Mouse (Mus musculus): Measurements from ENCODE around the gene Dlg2. TPM values are rescaled to one million over a fixed set of nuclear protein-coding genes. Genes with fewer than 3 reads are reported as not detected.

Gene Dlg2
- polyA plus RNA-seq, 1 experiment from 2014 or later: 14.2 TPM

DNA sequence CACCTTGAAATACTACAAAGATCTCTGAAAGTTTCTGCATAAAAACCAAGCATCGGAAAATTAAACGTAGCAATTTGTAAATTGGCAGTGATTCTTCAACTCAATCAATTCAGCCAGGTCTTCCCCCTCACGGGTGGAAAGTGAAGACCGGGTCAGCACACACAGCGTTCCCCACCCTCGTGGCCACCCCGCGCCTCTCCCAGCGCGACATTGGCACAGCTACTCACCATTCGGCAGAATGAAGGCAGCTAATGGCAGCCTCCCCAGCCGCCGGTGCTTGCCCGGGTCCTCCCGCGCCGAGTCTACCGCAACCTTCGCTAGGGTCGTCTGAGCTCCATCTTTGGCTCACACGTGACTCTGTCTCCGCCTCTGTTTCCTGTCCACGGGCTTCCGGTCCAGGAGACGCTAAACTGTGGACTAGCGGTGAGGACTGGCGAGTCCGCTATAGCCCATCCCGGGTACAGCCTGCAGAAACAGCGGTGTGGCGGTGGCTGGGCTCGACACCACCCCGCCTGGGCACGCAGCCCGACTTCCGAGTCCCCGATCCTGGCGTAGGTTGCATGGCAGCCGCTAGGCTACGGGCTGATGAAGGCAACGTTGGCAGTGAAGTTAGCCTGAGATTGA is 19.5 kb upstream of the Dlg2 start, which contains the start of gene Tmem126a:
TSS of gene Tmem126a (minus strand) at position 385 of the 624 bp plus-strand sequence.
- peaks cover 12% of the 10 kb centered on the region for H3K4me1 ChIP-seq (replicated peaks)
- peak within 1 kb of the TSS; percentile 95 for H3K27ac ChIP-seq (ENCODE audit: poor library complexity, severe bottlenecking)
- peak within 1 kb of the TSS; percentile 83 for H3K4me3 ChIP-seq
- peak within 1 kb of the TSS; percentile 89 for H3K9ac ChIP-seq
- H3K27me3 ChIP-seq (replicated peaks): 0 out of 2 replicates have a peak, but pooled peaks cover 5% of the 10 kb centered on the region
- H3K36me3 ChIP-seq: peaks cover 17% of the 10 kb centered on the region
- peak; percentile 96 for ATAC-seq (ENCODE audit: insufficient number of reproducible peaks, low FRiP score)
- WGBS: under 1% methylated on average over 41 of the region's 41 CpGs
- no peaks in the 10 kb centered on the region for H3K9me3 ChIP-seq (replicated peaks)
- peak within 1 kb of the TSS; percentile 69 for H3K4me2 ChIP-seq

DNA sequence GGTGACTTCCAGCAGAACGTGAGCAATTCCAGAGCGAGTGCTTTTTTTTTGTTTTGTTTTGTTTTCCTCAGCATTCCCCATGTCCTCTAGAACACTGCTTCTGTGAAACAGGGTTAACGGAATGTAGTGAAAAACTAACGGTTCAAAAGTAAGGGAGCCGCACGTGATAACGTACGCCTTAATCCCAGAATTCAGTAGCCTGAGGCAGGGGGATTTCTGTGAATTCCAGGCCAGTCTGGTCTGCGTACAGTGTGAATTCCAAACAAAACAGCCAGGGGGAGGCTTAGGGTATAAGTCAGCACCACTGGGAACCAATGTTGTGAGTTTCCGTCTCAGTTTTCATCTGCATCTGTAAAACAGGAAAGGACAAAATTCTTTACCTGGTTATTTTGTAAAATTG is 19.0 kb upstream of the Dlg2 start:
- ATAC-seq (ENCODE audit: insufficient number of reproducible peaks, low FRiP score): peak; percentile 48; the same call in 1 of the 2 replicates
- Histone ChIP-seq H3K9ac (peak overlapping the region; percentile 89), H3K4me1 (replicated peaks) (peaks cover 12% of the 10 kb centered on the region), H3K4me3 (peak overlapping the region; percentile 83), H3K9me3 (replicated peaks) (no peaks in the 10 kb centered on the region), H3K27ac (ENCODE audit: poor library complexity, severe bottlenecking) (peak overlapping the region; percentile 95), H3K4me2 (peak overlapping the region; percentile 69), H3K36me3 (peaks cover 12% of the 10 kb centered on the region), H3K27me3 (replicated peaks) (0 out of 2 replicates have a peak, but pooled peaks cover 5% of the 10 kb centered on the region)
- 13% methylated on average over 10 of the region's 10 CpGs for WGBS

GRCm38 (mm10) chr7:90460330-90460729 is 16.1 kb upstream of the Dlg2 start:
- no peak for ATAC-seq (ENCODE audit: insufficient number of reproducible peaks, low FRiP score)
- no peaks in the 10 kb centered on the region for H3K9me3 ChIP-seq (replicated peaks)
- no peak overlapping the region for H3K4me3 ChIP-seq
- peaks cover 12% of the 10 kb centered on the region for H3K4me1 ChIP-seq (replicated peaks)
- WGBS: 29% methylated on average over 10 of the region's 10 CpGs
- H3K9ac ChIP-seq: no peak overlapping the region
- H3K36me3 ChIP-seq: no peaks in the 10 kb centered on the region
- H3K4me2 ChIP-seq: no peak overlapping the region
- 0 out of 2 replicates have a peak, but pooled peaks cover 5% of the 10 kb centered on the region for H3K27me3 ChIP-seq (replicated peaks)
- no peak overlapping the region for H3K27ac ChIP-seq (ENCODE audit: poor library complexity, severe bottlenecking)

DNA sequence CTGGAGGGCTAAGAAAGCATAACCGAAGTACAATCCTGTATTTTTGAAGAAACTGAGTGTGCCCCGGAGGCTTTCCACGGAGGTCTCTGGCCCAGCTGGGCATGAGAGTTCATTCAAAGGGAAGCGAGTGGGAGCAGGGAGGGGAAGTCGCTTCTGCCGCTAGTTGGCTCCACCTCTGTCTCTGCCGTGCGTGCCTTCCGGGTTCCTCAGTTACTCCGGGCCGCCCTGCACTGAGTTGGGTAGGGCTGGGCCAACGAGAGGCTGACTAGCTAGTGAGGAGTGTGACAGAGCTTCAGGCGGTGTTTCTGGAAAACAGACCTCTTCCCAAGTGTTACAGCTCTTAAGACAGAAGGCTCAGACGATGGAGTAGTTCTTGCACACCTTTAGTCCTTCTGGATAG is 15.5 kb upstream of the Dlg2 start:
- no peak overlapping the region for H3K9ac ChIP-seq
- WGBS: 19% methylated on average over 14 of the region's 14 CpGs
- no peak for ATAC-seq (ENCODE audit: insufficient number of reproducible peaks, low FRiP score)
- H3K4me3 ChIP-seq: no peak overlapping the region; the same call in 1 of the 2 replicates
- H3K27me3 ChIP-seq (replicated peaks): 0 out of 2 replicates have a peak, but pooled peaks cover 5% of the 10 kb centered on the region
- H3K27ac ChIP-seq (ENCODE audit: poor library complexity, severe bottlenecking): no peak overlapping the region
- peak overlapping the region; percentile 39 for H3K4me2 ChIP-seq
- H3K4me1 ChIP-seq (replicated peaks): peaks cover 8% of the 10 kb centered on the region
- H3K9me3 ChIP-seq (replicated peaks): no peaks in the 10 kb centered on the region
- H3K36me3 ChIP-seq: no peaks in the 10 kb centered on the region

DNA sequence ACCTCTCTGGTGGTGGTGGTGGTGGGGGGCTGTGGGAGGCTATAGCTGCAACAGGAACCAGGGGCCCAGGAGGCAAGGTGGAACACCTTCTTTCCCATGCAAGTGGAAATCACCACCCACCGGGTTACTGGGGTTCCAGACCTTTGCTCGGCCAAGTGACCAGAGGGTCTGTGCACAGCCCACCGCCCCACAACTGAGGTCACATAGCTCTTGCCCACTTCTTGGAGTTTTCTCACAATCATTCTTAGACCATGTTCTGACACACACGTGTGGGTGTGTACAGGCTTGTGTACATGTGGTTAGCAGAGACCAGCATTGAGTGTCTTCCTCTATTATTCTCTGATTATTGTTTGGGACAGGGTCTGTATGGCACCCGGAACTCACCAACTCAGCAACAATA is 15.0 kb upstream of the Dlg2 start:
- 0 out of 2 replicates have a peak, but pooled peaks cover 5% of the 10 kb centered on the region for H3K4me1 ChIP-seq (replicated peaks)
- no peak overlapping the region for H3K9ac ChIP-seq
- H3K27me3 ChIP-seq (replicated peaks): 0 out of 2 replicates have a peak, but pooled peaks cover 5% of the 10 kb centered on the region
- H3K36me3 ChIP-seq: no peaks in the 10 kb centered on the region
- no peak for ATAC-seq (ENCODE audit: insufficient number of reproducible peaks, low FRiP score)
- H3K9me3 ChIP-seq (replicated peaks): no peaks in the 10 kb centered on the region
- no peak overlapping the region; the same call in 1 of the 2 replicates for H3K4me3 ChIP-seq
- no peak overlapping the region for H3K27ac ChIP-seq (ENCODE audit: poor library complexity, severe bottlenecking)
- whole genome bisulfite sequencing: 86% methylated on average over 5 of the region's 5 CpGs
- no peak overlapping the region for H3K4me2 ChIP-seq

DNA sequence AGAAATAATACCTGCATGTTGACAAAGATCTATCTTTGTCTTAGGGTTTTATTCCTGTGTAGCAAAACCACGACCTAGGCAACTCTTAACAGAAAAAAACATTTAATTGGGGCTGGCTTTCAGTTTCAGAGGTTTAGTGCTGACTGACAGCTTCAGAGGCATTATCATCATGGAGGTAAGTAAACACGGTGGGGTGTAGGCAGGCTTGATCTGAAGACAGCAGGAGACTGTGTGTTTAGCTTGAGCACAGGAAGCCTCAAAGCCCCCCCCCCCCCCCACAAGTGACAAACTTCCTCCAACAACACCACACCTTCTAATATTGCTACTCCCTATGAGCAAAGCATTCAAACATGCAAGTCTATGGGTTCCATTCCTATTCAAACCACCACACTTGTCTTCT is 3.0 kb upstream of the Dlg2 start:
- H3K9ac ChIP-seq: no peak overlapping the region
- H3K27ac ChIP-seq (ENCODE audit: poor library complexity, severe bottlenecking): no peak overlapping the region
- H3K9me3 ChIP-seq (replicated peaks): no peaks in the 10 kb centered on the region
- 0 out of 2 replicates have a peak, but pooled peaks cover 2% of the 10 kb centered on the region for H3K27me3 ChIP-seq (replicated peaks)
- no peak overlapping the region for H3K4me3 ChIP-seq
- ATAC-seq (ENCODE audit: insufficient number of reproducible peaks, low FRiP score): no peak
- peaks cover 8% of the 10 kb centered on the region for H3K4me1 ChIP-seq (replicated peaks)
- no peak overlapping the region for H3K4me2 ChIP-seq
- 52% methylated on average over 2 of the region's 2 CpGs for WGBS
- H3K36me3 ChIP-seq: peaks cover 20% of the 10 kb centered on the region

- under 1% methylated on average over 36 of the region's 36 CpGs for WGBS
- ATAC-seq (ENCODE audit: insufficient number of reproducible peaks, low FRiP score): peak; percentile 100
- Histone ChIP-seq H3K27ac (ENCODE audit: poor library complexity, severe bottlenecking) (peak within 1 kb of the TSS; percentile 41; the same call in 1 of the 2 replicates), H3K27me3 (replicated peaks) (0 out of 2 replicates have a peak, but pooled peaks cover 2% of the 10 kb centered on the region), H3K4me1 (replicated peaks) (peaks cover 8% of the 10 kb centered on the region), H3K4me2 (peak within 1 kb of the TSS; percentile 94), H3K4me3 (peak within 1 kb of the TSS; percentile 69), H3K36me3 (peaks cover 5% of the 10 kb centered on the region), H3K9ac (peak within 1 kb of the TSS; percentile 75), H3K9me3 (replicated peaks) (no peaks in the 10 kb centered on the region)
Observed at GRCm38 (mm10) chr7:90475793-90476312, 619 bp upstream of the Dlg2 start, which contains the start of gene Tmem126b. Tmem126b (minus strand) TSS chr7:90476001.

DNA sequence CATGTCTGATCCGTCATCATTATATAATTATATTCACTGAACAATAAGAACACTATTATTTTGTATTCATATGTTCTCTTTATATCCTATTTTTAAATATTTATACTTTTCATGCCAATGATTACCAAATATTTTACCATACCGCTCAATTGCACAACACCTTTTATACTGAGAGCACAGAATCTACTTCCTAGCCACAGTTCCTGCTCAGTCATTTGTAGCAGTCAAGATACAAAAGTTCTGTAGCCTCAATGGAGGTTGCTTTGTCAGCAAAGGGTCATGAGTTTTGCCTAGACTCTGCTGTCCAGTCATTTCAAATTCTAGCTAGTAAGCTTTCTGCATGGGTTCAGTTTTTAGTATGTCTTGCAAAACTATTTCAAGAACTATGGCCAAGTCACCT is 6.1 kb downstream of the Dlg2 start:
- Histone ChIP-seq H3K9me3 (replicated peaks) (no peaks in the 10 kb centered on the region), H3K27me3 (replicated peaks) (0 out of 2 replicates have a peak, but pooled peaks cover 1% of the 10 kb centered on the region), H3K4me3 (no peak overlapping the region), H3K4me2 (no peak overlapping the region), H3K27ac (ENCODE audit: poor library complexity, severe bottlenecking) (no peak overlapping the region), H3K4me1 (replicated peaks) (no peaks in the 10 kb centered on the region), H3K9ac (no peak overlapping the region), H3K36me3 (no peaks in the 10 kb centered on the region)
- 79% methylated on average over 2 of the region's 2 CpGs for WGBS
- ATAC-seq (ENCODE audit: insufficient number of reproducible peaks, low FRiP score): no peak

DNA sequence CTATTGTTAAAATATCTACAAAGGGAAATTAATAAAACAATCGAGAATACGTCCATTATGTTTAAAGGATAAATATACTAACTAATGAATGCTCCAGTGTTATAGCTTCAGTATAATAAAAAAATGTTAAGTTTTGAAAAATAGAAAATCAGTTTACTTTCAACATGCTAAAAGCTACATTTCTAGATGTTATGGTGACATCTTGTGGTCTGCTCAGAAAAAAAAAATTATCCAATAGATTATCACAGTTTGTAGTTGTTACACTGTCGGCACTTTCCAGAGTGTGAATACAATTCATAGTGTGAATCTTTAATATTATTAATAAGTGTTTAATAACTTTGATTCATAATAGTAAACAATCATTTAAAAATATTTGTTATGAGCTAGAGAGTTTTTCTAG is 31.7 kb downstream of the Dlg2 start:
- ATAC-seq (ENCODE audit: insufficient number of reproducible peaks, low FRiP score): no peak

GRCm38 (mm10) chr7:90512293-90512692 is 35.8 kb downstream of the Dlg2 start:
- H3K4me2 ChIP-seq: no peak overlapping the region
- H3K27ac ChIP-seq (ENCODE audit: poor library complexity, severe bottlenecking): no peak overlapping the region
- no peaks in the 10 kb centered on the region for H3K36me3 ChIP-seq
- no peaks in the 10 kb centered on the region for H3K4me1 ChIP-seq (replicated peaks)
- no peak overlapping the region for H3K4me3 ChIP-seq
- no peaks in the 10 kb centered on the region for H3K27me3 ChIP-seq (replicated peaks)
- ATAC-seq (ENCODE audit: insufficient number of reproducible peaks, low FRiP score): no peak
- no peak overlapping the region for H3K9ac ChIP-seq
- no peaks in the 10 kb centered on the region for H3K9me3 ChIP-seq (replicated peaks)

More for the DNA sequence above, 31.7 kb downstream of the Dlg2 start:
- H3K9ac ChIP-seq: no peak overlapping the region
- no peaks in the 10 kb centered on the region for H3K9me3 ChIP-seq (replicated peaks)
- no peaks in the 10 kb centered on the region for H3K4me1 ChIP-seq (replicated peaks)
- H3K36me3 ChIP-seq: no peaks in the 10 kb centered on the region
- 62% methylated on average over 3 of the region's 3 CpGs for WGBS
- H3K4me2 ChIP-seq: no peak overlapping the region
- no peaks in the 10 kb centered on the region for H3K27me3 ChIP-seq (replicated peaks)
- no peak overlapping the region for H3K4me3 ChIP-seq
- H3K27ac ChIP-seq (ENCODE audit: poor library complexity, severe bottlenecking): no peak overlapping the region

GRCm38 (mm10) chr7:90539481-90540402 is 63.3 kb downstream of the Dlg2 start:
- 65% methylated on average over 9 of the region's 9 CpGs for WGBS
- Histone ChIP-seq H3K4me1 (replicated peaks) (no peaks in the 10 kb centered on the region), H3K9ac (no peak overlapping the region), H3K9me3 (replicated peaks) (no peaks in the 10 kb centered on the region), H3K27me3 (replicated peaks) (no peaks in the 10 kb centered on the region), H3K4me3 (no peak overlapping the region), H3K27ac (ENCODE audit: poor library complexity, severe bottlenecking) (no peak overlapping the region), H3K36me3 (no peaks in the 10 kb centered on the region), H3K4me2 (no peak overlapping the region)
- ATAC-seq (ENCODE audit: insufficient number of reproducible peaks, low FRiP score): no peak
